Mouse (Mus musculus): ENCODE data around the gene Prkar2a. TPM values are rescaled to one million over a fixed set of nuclear protein-coding genes. Genes with fewer than 3 reads are reported as not detected.

The Prkar2a gene
- polyA plus RNA-seq, 1 experiment from 2014 or later: 31.3 TPM

GRCm38 (mm10) chr9:108787080-108787479, 98.0 kb downstream of the Prkar2a start:
- Histone ChIP-seq H3K9me3 (no peaks in the 10 kb centered on the region), H3K4me3 (no peak overlapping the region), H3K4me2 (replicated peaks) (peak overlapping the region; percentile 28), H3K27ac (no peak overlapping the region), H3K4me1 (peaks cover 71% of the 10 kb centered on the region), H3K27me3 (no peaks in the 10 kb centered on the region), H3K9ac (no peak overlapping the region), H3K36me3 (peaks cover 19% of the 10 kb centered on the region)
- WGBS: 87% methylated on average over 2 of the region's 2 CpGs
- ATAC-seq (ENCODE audit: low FRiP score, low read depth): no peak

GRCm38 (mm10) chr9:108788713-108789112, 99.6 kb downstream of the Prkar2a start:
- Histone ChIP-seq H3K27me3 (no peaks in the 10 kb centered on the region), H3K4me1 (peaks cover 82% of the 10 kb centered on the region), H3K9ac (no peak overlapping the region), H3K36me3 (peaks cover 19% of the 10 kb centered on the region), H3K4me3 (no peak overlapping the region), H3K9me3 (no peaks in the 10 kb centered on the region), H3K27ac (no peak overlapping the region), H3K4me2 (replicated peaks) (no peak overlapping the region)
- 68% methylated on average over 3 of the region's 3 CpGs for WGBS
- no peak for ATAC-seq (ENCODE audit: low FRiP score, low read depth)

GRCm38 (mm10) chr9:108792307-108792706, 103.2 kb downstream of the Prkar2a start:
- ATAC-seq (ENCODE audit: low FRiP score, low read depth): no peak
- Histone ChIP-seq H3K4me2 (replicated peaks) (peak overlapping the region; percentile 25), H3K4me1 (peaks cover 85% of the 10 kb centered on the region), H3K4me3 (no peak overlapping the region), H3K27ac (0 out of 2 replicates have a peak overlapping the region, but pooled peaks have one; percentile 39), H3K9ac (no peak overlapping the region; the same call in 1 of the 2 replicates), H3K27me3 (no peaks in the 10 kb centered on the region), H3K36me3 (peaks cover 28% of the 10 kb centered on the region), H3K9me3 (no peaks in the 10 kb centered on the region)
- WGBS: 92% methylated on average over 1 of the region's 1 CpGs

- Histone ChIP-seq H3K27ac (peak overlapping the region; percentile 39; the same call in 1 of the 2 replicates), H3K9me3 (no peaks in the 10 kb centered on the region), H3K9ac (no peak overlapping the region; the same call in 1 of the 2 replicates), H3K4me1 (peaks cover 81% of the 10 kb centered on the region), H3K4me2 (replicated peaks) (peak overlapping the region; percentile 25), H3K36me3 (peaks cover 31% of the 10 kb centered on the region), H3K27me3 (no peaks in the 10 kb centered on the region), H3K4me3 (no peak overlapping the region)
- WGBS: 43% methylated on average over 3 of the region's 3 CpGs
- ATAC-seq (ENCODE audit: low FRiP score, low read depth): 0 out of 2 replicates have a peak, but pooled peaks have one; percentile 10
Observed at GRCm38 (mm10) chr9:108792730-108793129, 103.6 kb downstream of the Prkar2a start.

- 63% methylated on average over 2 of the region's 2 CpGs for WGBS
- no peaks in the 10 kb centered on the region for H3K27me3 ChIP-seq
- peaks cover 59% of the 10 kb centered on the region for H3K4me1 ChIP-seq
- no peaks in the 10 kb centered on the region for H3K9me3 ChIP-seq
- no peak overlapping the region for H3K27ac ChIP-seq
- ATAC-seq (ENCODE audit: low FRiP score, low read depth): no peak
- no peak overlapping the region for H3K9ac ChIP-seq
- H3K4me3 ChIP-seq: no peak overlapping the region
- H3K36me3 ChIP-seq: peaks cover 48% of the 10 kb centered on the region
- H3K4me2 ChIP-seq (replicated peaks): no peak overlapping the region
Observed at GRCm38 (mm10) chr9:108795281-108795680, 106.2 kb downstream of the Prkar2a start.

- Histone ChIP-seq H3K9ac (no peak overlapping the region), H3K4me2 (replicated peaks) (0 out of 2 replicates have a peak overlapping the region, but pooled peaks have one; percentile 14), H3K4me1 (peaks cover 55% of the 10 kb centered on the region), H3K36me3 (peaks cover 51% of the 10 kb centered on the region), H3K27me3 (no peaks in the 10 kb centered on the region), H3K27ac (no peak overlapping the region), H3K9me3 (no peaks in the 10 kb centered on the region), H3K4me3 (no peak overlapping the region)
- WGBS: 44% methylated on average over 11 of the region's 11 CpGs
- ATAC-seq (ENCODE audit: low FRiP score, low read depth): no peak
Observed at GRCm38 (mm10) chr9:108795762-108796161, 106.6 kb downstream of the Prkar2a start.

GRCm38 (mm10) chr9:108796351-108796981, 107.4 kb downstream of the Prkar2a start:
- H3K27ac ChIP-seq: no peak overlapping the region
- no peaks in the 10 kb centered on the region for H3K27me3 ChIP-seq
- 83% methylated on average over 4 of the region's 4 CpGs for WGBS

GRCm38 (mm10) chr9:108797477-108797876, 108.4 kb downstream of the Prkar2a start:
- Histone ChIP-seq H3K4me2 (replicated peaks) (no peak overlapping the region), H3K4me3 (no peak overlapping the region), H3K36me3 (peaks cover 68% of the 10 kb centered on the region), H3K27me3 (no peaks in the 10 kb centered on the region), H3K27ac (no peak overlapping the region), H3K9me3 (no peaks in the 10 kb centered on the region), H3K4me1 (peaks cover 39% of the 10 kb centered on the region), H3K9ac (no peak overlapping the region)
- WGBS: 94% methylated on average over 7 of the region's 7 CpGs
- ATAC-seq (ENCODE audit: low FRiP score, low read depth): no peak

More at GRCm38 (mm10) chr9:108796351-108796981, 107.4 kb downstream of the Prkar2a start:
- Histone ChIP-seq H3K4me2 (replicated peaks) (no peak overlapping the region), H3K4me1 (peaks cover 49% of the 10 kb centered on the region), H3K4me3 (no peak overlapping the region), H3K9me3 (no peaks in the 10 kb centered on the region), H3K36me3 (peaks cover 57% of the 10 kb centered on the region), H3K9ac (no peak overlapping the region)
- ATAC-seq (ENCODE audit: low FRiP score, low read depth): no peak

GRCm38 (mm10) chr9:108798508-108799075, 109.5 kb downstream of the Prkar2a start:
- H3K36me3 ChIP-seq: peaks cover 76% of the 10 kb centered on the region
- H3K4me3 ChIP-seq: no peak overlapping the region
- WGBS: 60% methylated on average over 5 of the region's 5 CpGs
- no peak overlapping the region for H3K27ac ChIP-seq
- no peaks in the 10 kb centered on the region for H3K9me3 ChIP-seq
- H3K27me3 ChIP-seq: no peaks in the 10 kb centered on the region
- H3K9ac ChIP-seq: no peak overlapping the region
- ATAC-seq (ENCODE audit: low FRiP score, low read depth): no peak
- peaks cover 28% of the 10 kb centered on the region for H3K4me1 ChIP-seq
- H3K4me2 ChIP-seq (replicated peaks): no peak overlapping the region

GRCm38 (mm10) chr9:108799564-108799963, 110.5 kb downstream of the Prkar2a start:
- no peak overlapping the region for H3K27ac ChIP-seq
- no peak overlapping the region for H3K4me3 ChIP-seq
- H3K9me3 ChIP-seq: no peaks in the 10 kb centered on the region
- peaks cover 83% of the 10 kb centered on the region for H3K36me3 ChIP-seq
- ATAC-seq (ENCODE audit: low FRiP score, low read depth): no peak
- no peak overlapping the region for H3K4me2 ChIP-seq (replicated peaks)
- WGBS: 91% methylated on average over 3 of the region's 3 CpGs
- H3K9ac ChIP-seq: no peak overlapping the region
- peaks cover 18% of the 10 kb centered on the region for H3K4me1 ChIP-seq
- no peaks in the 10 kb centered on the region for H3K27me3 ChIP-seq

Data from limb, embryonic 13.5 days (tissue).